Mouse (Mus musculus) liver, adult 2 months (tissue): ENCODE results near the gene Rnf145.

Source experiments
- CTCF ChIP-seq: fragments of 200-500 bp; IDR thresholded peaks from 2 replicates; pipeline ENCODE4 v1.5.1; 2011; ENCODE audit warnings: low read depth, low read length, control low read depth
- POLR2A ChIP-seq: fragments of 200-500 bp; IDR thresholded peaks from 2 replicates; pipeline ENCODE4 v1.6.1; 2011; ENCODE audit warnings: low read length, control low read depth; ENCODE audit not compliant: insufficient read depth; ENCODE audit errors: extremely low read depth

DNA sequence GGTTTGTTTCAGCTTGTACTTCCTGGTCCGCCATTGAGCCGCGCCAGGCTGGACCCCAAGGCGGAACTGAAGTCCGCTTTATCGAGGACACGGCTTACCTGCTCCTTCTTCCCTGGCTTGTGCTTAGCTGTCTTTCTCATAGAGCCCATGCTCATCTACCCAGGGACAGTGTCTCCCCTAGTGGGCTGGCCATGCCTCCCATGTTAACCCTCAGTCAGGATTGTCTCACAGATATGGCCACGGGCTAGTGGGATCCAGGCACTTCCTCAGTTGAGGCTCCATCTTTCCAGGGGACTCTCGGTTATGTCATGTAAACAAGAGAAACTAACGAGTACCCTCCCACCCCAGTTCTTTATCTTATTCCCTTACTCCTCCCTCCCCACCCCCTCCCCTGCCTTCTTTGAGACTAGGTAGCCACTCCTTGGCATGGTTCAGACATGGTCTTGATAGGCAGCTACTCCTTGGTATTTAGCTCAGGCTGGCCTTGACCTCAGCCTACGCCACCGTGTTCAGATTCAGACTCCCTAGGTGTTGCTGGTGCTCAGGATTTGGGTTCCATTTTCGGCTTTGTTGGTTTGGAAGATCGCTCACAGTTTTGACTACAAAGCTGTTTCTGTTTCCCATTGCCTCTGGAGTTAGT, 9.9 kb downstream of the Rnf145 start:
- TF ChIP-seq POLR2A (no peak), CTCF (no peak)
